Mouse (Mus musculus) activated CD4-positive, CD25-positive, alpha-beta regulatory T cell (primary cell): Measurements from ENCODE around the gene Gm12253. TPM values are rescaled to one million over a fixed set of nuclear protein-coding genes. Genes with fewer than 3 reads are reported as not detected.

ENCODE experiments used
- polyA plus RNA-seq, 2 experiments: library from polyadenylated mRNA; unstranded; fragments of 100-300 nt; shearing (Covaris generic); gene quantifications; one replicate each; pipeline ENCODE4 v1.2.1; 2017

Gene Gm12253
- under 1 TPM in 1 of 2 experiments, not detected in 1; 0.12 TPM for polyA plus RNA-seq

GRCm38 (mm10) chr11:58432259-58432658 lies at the start of gene Gm12253:
Gene Gm12253, plus strand, starts transcription at chr11:58432559.

GRCm38 (mm10) chr11:58420815-58421214 lies 11.5 kb upstream of the Gm12253 start, which contains the start of gene 1810065E05Rik:
Gene 1810065E05Rik, plus strand, starts transcription at chr11:58421111.

GRCm38 (mm10) chr11:58452759-58453158 lies 20.4 kb downstream of the Gm12253 start, which contains the start of gene Lypd9:
Gene Lypd9, minus strand, starts transcription at chr11:58452923.

GRCm38 (mm10) chr11:58462170-58462569 lies 29.8 kb downstream of the Gm12253 start, which contains the start of gene Olfr30:
Gene Olfr30, minus strand, starts transcription at chr11:58462270.

Other genes with a start within 250 kb of the Gm12253 start
- gene Igtp, start 233.0 kb upstream of the Gm12253 start, polyA plus RNA-seq, result 100 to 1,000 TPM; 514 to 718 TPM
- 100 to 1,000 TPM in 1 of 2 experiments, 10 to 100 TPM in 1; 52.4 to 106 TPM for gene Irgm2, start 232.9 kb upstream of the Gm12253 start, polyA plus RNA-seq
- not detected for gene 4930438A08Rik, start 157.8 kb upstream of the Gm12253 start, polyA plus RNA-seq
- 10 to 100 TPM; 25.6 to 28.0 TPM for gene Zfp692, start 125.5 kb upstream of the Gm12253 start, polyA plus RNA-seq
- 10 to 100 TPM; 29.7 to 51.5 TPM for gene Zfp672, start 102.2 kb upstream of the Gm12253 start, polyA plus RNA-seq
- gene Sh3bp5l, start 101.8 kb upstream of the Gm12253 start, polyA plus RNA-seq, result 10 to 100 TPM; 11.3 to 19.7 TPM
- under 1 TPM in 1 of 2 experiments, not detected in 1; 0.21 TPM for gene Lypd8, start 53.5 kb upstream of the Gm12253 start, polyA plus RNA-seq
- not detected for gene 1810065E05Rik, start 11.4 kb upstream of the Gm12253 start, polyA plus RNA-seq
- gene Lypd9, start 20.4 kb downstream of the Gm12253 start, polyA plus RNA-seq, result not detected
- gene Olfr30, start 29.7 kb downstream of the Gm12253 start, polyA plus RNA-seq, result not detected
- under 1 TPM in 1 of 2 experiments, not detected in 1; 0.10 TPM for gene Olfr332, start 60.0 kb downstream of the Gm12253 start, polyA plus RNA-seq
- not detected for gene Olfr331, start 70.0 kb downstream of the Gm12253 start, polyA plus RNA-seq
- gene Olfr330, start 102.3 kb downstream of the Gm12253 start, polyA plus RNA-seq, result not detected
- not detected for gene Olfr329-ps, start 113.9 kb downstream of the Gm12253 start, polyA plus RNA-seq
- not detected for gene Olfr328, start 123.1 kb downstream of the Gm12253 start, polyA plus RNA-seq
- not detected for gene Olfr224, start 138.0 kb downstream of the Gm12253 start, polyA plus RNA-seq
- gene Olfr325, start 145.2 kb downstream of the Gm12253 start, polyA plus RNA-seq, result not detected
- not detected for gene Olfr324, start 162.6 kb downstream of the Gm12253 start, polyA plus RNA-seq
- gene 2210407C18Rik, start 183.5 kb downstream of the Gm12253 start, polyA plus RNA-seq, result not detected
- under 1 TPM in 1 of 2 experiments, not detected in 1; 0.14 TPM for gene Olfr323, start 197.9 kb downstream of the Gm12253 start, polyA plus RNA-seq
- gene Trim58, start 207.9 kb downstream of the Gm12253 start, polyA plus RNA-seq, result under 1 TPM; 0.21 to 0.43 TPM
- not detected for gene Olfr322, start 226.2 kb downstream of the Gm12253 start, polyA plus RNA-seq
- gene Olfr320, start 248.5 kb downstream of the Gm12253 start, polyA plus RNA-seq, result not detected